Mouse (Mus musculus) midbrain, embryonic 11.5 days (tissue): ENCODE results near the gene Helz2. TPM values are rescaled to one million over a fixed set of nuclear protein-coding genes. Genes with fewer than 3 reads are reported as not detected.
A peak's percentile ranks its signal among the peaks of the same experiment; 100 is the strongest.

Experiments
- ATAC-seq: fragments of 200-750 bp; cut with Nextera tagmentation; 2 replicates; pipeline ENCODE4 v1.8.0; 2017; ENCODE audit warnings: moderate TSS enrichment, moderate library complexity; ENCODE audit not compliant: low FRiP score
- DNase-seq: peaks from one replicate; pipeline ENCODE4 v3.0.0; 2015; ENCODE audit warnings: low spot score; ENCODE audit errors: missing footprints
- H3K27ac ChIP-seq: fragments of 300-500 bp; sonication (generic); 2 replicates; pipeline ENCODE4 v1.5.1; 2014; ENCODE audit warnings: low read depth, low read length
- H3K27me3 ChIP-seq: fragments of 300-500 bp; sonication (generic); 2 replicates; pipeline ENCODE4 v1.6.1; 2014; ENCODE audit warnings: mild to moderate bottlenecking, low read length, moderate library complexity, mixed read lengths; ENCODE audit not compliant: control insufficient read depth, insufficient read depth
- H3K36me3 ChIP-seq: fragments of 300-500 bp; sonication (generic); 2 replicates; pipeline ENCODE4 v1.6.1; 2014; ENCODE audit warnings: mild to moderate bottlenecking, low read length, moderate library complexity, mixed read lengths; ENCODE audit not compliant: control insufficient read depth, insufficient read depth
- H3K4me1 ChIP-seq: fragments of 300-500 bp; sonication (generic); 2 replicates; pipeline ENCODE4 v1.6.1; 2014; ENCODE audit warnings: low read length; ENCODE audit not compliant: control insufficient read depth, insufficient read depth
- H3K4me2 ChIP-seq: fragments of 300-500 bp; sonication (generic); 2 replicates; pipeline ENCODE4 v1.6.1; 2014; ENCODE audit warnings: mild to moderate bottlenecking, moderate library complexity
- H3K4me3 ChIP-seq: fragments of 300-500 bp; sonication (generic); 2 replicates; pipeline ENCODE4 v1.5.1; 2014; ENCODE audit warnings: low read depth, low read length
- H3K9ac ChIP-seq: fragments of 300-500 bp; sonication (generic); 2 replicates; pipeline ENCODE4 v1.6.1; 2014; ENCODE audit warnings: low read length
- H3K9me3 ChIP-seq: fragments of 300-500 bp; sonication (generic); 2 replicates; pipeline ENCODE4 v1.6.1; 2016; ENCODE audit warnings: low read length; ENCODE audit not compliant: control insufficient read depth
- WGBS: fragments of 180-500 bp; shearing (Covaris S2); extraction: QIAGEN DNeasy Blood & Tissue Kit; methylation state at CpG from one replicate; pipeline ENCODE4 v1.1.7; 2014; 5-methylcytosine and 5-hydroxymethylcytosine counted together
- polyA plus RNA-seq: library from polyadenylated mRNA; unstranded; fragments of >200 nt; fragmentation: Nextera tagmentation; extraction: Ambion mirVana; gene quantifications from 2 replicates; pipeline ENCODE4 v1.2.1, GENCODE M21; 2014

The Helz2 gene
- polyA plus RNA-seq, 1 experiment from 2014 or later = 0.56 TPM

DNA sequence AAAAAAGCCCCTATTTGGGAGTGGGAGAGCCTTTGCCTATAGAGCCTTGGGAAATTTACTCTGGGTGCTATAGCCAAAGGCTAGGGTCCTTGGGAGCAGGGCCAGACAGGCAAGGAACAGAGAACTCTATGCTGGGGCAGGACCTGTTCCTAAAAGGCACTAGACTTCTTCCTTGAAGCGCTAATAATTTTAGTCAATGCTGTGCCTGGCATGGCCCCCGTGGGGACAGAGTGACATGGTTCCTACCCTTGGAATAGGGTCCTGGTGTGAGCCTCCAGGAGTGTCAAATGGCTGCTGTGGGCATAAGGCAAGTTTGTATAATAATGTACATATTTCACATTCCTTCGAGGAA, 463 bp upstream of the Helz2 start:
- Histone ChIP-seq H3K9me3 (no peaks in the 10 kb centered on the region), H3K27ac (no peak overlapping the region), H3K4me1 (no peaks in the 10 kb centered on the region), H3K4me2 (peak overlapping the region; percentile 37; the same call in 1 of the 2 replicates), H3K9ac (no peak overlapping the region), H3K27me3 (no peaks in the 10 kb centered on the region), H3K4me3 (no peak overlapping the region), H3K36me3 (no peaks in the 10 kb centered on the region)
- 68% methylated on average over 3 of the region's 3 CpGs for WGBS
- ATAC-seq (no peak), DNase-seq (no peak)

DNA sequence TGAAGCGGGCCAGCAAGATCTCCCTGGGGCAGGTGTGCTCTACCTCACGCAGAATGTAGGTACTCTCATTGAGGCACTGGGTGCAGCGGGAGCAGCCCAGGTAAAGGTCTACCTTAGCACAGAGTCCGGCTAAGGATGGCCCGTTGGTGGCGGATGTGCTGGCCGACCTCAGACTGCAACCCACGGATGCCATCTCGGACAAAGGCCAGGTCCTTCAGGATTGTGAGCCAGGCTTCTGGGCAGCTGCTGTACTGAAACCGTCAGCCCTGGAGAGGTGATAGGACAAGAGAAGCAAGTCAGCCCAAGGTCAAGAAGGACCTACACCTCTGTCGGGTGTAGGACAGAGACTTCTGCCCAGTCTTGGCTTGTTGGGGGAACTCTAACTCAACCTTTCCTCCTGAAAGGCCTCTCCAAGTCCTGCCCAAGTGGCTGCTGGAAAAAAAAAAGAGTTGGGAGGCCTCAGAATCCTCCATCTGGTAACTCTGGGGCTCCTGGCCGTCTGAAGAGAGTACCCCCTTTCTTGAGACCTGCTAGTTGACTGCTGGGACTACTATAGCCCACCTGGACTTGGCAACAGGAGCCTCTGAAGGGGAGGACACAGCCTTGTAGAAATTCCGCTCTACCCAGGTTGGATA, 904 bp downstream of the Helz2 start:
- ATAC-seq (no peak), DNase-seq (no peak)
- 90% methylated on average over 13 of the region's 13 CpGs for WGBS
- Histone ChIP-seq H3K27ac (no peak overlapping the region), H3K4me1 (no peaks in the 10 kb centered on the region), H3K4me2 (no peak overlapping the region), H3K4me3 (no peak overlapping the region), H3K9me3 (no peaks in the 10 kb centered on the region), H3K9ac (no peak overlapping the region), H3K27me3 (no peaks in the 10 kb centered on the region), H3K36me3 (no peaks in the 10 kb centered on the region)

DNA sequence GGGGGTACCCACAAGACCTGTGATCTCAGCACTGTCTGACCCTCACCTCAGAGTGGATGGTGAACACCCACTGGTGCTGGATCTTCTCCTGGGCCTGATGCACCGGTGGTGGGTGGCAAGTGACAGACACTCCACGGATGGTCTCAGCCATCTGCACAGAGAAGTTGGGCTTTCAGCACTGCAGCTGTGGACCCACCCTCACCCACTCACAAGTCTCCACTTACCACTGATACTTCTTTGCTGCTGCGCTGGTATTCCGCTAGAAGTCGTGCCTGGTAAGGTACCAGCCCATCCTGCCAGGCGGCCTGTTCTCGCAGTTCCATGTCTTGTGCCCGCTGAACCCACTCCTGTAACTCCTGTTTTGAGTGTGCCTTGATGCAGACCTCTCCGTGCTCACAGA, 2.6 kb downstream of the Helz2 start:
- H3K4me2 ChIP-seq = no peak overlapping the region
- no peak overlapping the region for H3K4me3 ChIP-seq
- no peaks in the 10 kb centered on the region for H3K9me3 ChIP-seq
- H3K27ac ChIP-seq = no peak overlapping the region
- ATAC-seq (no peak), DNase-seq (no peak)
- no peak overlapping the region for H3K9ac ChIP-seq
- no peaks in the 10 kb centered on the region for H3K36me3 ChIP-seq
- WGBS = 93% methylated on average over 9 of the region's 9 CpGs
- H3K27me3 ChIP-seq = no peaks in the 10 kb centered on the region
- no peaks in the 10 kb centered on the region for H3K4me1 ChIP-seq

DNA sequence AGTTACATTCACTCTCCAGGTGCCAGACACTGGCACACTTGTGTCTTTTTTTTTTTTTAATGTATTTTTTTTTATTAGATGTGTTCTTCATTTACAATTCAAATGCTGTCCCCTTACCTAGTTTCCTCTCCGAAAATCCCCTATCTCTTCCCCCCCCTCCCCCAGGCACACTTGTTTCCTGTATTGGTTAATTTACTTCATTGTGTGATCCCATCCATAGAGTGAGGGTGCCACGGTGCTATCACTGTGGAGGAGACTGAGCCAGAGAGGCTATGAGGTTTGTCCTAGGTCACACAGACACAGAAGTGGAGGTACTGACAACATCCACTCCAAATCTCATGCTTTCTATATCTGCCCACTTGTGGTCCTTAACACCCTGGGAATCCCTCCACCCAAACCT, 3.0 kb downstream of the Helz2 start:
- Histone ChIP-seq H3K9ac (no peak overlapping the region), H3K36me3 (no peaks in the 10 kb centered on the region), H3K4me3 (no peak overlapping the region), H3K9me3 (no peaks in the 10 kb centered on the region), H3K4me1 (no peaks in the 10 kb centered on the region), H3K4me2 (no peak overlapping the region), H3K27ac (no peak overlapping the region), H3K27me3 (no peaks in the 10 kb centered on the region)
- ATAC-seq = no peak
- no peak for DNase-seq
- WGBS = 75% methylated on average over 2 of the region's 2 CpGs

DNA sequence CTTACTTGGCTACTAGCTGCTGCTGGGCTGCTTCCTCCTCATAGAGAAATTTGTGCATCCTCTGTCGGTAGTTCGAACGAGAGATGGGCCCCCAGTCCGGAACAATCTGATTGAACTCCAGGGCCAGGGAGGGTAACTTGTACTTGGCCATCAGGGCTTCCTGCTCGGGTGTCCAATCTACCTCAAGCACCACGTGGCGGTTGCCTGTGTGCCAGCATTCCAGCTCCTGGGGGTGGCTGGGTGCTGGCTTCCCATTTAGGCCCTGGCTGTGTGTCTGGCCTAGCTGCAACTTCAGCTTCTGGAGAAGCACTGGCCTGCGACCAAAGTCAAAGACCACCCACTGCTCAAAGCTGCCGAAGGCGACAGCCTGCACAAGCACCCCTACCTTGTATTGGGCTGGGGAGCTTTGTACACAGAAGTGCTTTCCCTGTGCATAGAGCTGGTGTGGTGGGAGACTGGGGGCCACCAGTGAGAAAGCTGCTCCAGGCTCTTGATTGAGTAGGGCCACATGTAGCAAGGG, 3.7 kb downstream of the Helz2 start:
- no peaks in the 10 kb centered on the region for H3K36me3 ChIP-seq
- no peak overlapping the region for H3K4me3 ChIP-seq
- ATAC-seq (no peak), DNase-seq (no peak)
- no peak overlapping the region for H3K9ac ChIP-seq
- H3K4me1 ChIP-seq = no peaks in the 10 kb centered on the region
- WGBS = 68% methylated on average over 10 of the region's 10 CpGs
- H3K27ac ChIP-seq = no peak overlapping the region
- H3K4me2 ChIP-seq = no peak overlapping the region
- no peaks in the 10 kb centered on the region for H3K27me3 ChIP-seq
- H3K9me3 ChIP-seq = no peaks in the 10 kb centered on the region

DNA sequence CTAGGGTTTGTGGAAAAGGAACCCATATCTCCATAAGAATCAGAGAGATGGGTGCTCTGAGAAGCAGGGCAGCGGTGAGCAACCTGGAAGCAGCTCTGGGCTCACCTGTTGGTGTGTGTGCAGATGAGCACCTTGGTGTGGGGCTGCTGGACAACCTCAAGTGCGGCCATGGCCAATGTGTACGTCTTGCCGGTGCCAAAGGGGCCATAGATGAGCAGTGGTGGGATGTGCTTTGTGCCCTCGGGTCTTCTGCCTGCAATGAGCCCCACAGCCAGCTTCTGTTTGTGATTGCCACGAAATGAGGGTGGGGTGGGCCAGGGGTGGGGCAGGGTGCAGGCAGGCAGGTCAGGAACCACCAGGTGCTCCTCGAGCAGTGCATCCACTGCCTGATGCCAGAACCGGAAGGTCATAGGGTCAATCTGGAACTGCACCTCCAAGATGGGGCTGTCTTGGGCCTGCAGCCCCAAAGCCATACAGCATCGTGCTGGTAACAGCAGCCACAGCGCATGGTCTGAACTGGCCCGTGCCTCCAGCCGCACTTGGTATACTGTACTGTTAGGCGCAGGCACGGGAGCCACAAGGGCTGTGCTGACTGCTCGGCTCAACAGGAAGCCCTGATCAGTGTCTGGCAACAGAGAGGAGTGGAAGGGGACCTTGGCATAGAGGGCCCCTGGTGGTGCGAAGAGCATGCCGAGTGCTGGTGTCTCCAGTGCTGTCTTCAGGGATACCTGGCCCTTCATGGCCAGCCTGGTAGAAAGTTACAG, 4.4 kb downstream of the Helz2 start:
- DNase-seq = no peak
- Histone ChIP-seq H3K4me1 (no peaks in the 10 kb centered on the region), H3K9ac (no peak overlapping the region), H3K36me3 (no peaks in the 10 kb centered on the region), H3K4me3 (no peak overlapping the region), H3K4me2 (no peak overlapping the region), H3K9me3 (no peaks in the 10 kb centered on the region), H3K27ac (no peak overlapping the region), H3K27me3 (no peaks in the 10 kb centered on the region)
- no peak for ATAC-seq
- WGBS = 92% methylated on average over 17 of the region's 17 CpGs

DNA sequence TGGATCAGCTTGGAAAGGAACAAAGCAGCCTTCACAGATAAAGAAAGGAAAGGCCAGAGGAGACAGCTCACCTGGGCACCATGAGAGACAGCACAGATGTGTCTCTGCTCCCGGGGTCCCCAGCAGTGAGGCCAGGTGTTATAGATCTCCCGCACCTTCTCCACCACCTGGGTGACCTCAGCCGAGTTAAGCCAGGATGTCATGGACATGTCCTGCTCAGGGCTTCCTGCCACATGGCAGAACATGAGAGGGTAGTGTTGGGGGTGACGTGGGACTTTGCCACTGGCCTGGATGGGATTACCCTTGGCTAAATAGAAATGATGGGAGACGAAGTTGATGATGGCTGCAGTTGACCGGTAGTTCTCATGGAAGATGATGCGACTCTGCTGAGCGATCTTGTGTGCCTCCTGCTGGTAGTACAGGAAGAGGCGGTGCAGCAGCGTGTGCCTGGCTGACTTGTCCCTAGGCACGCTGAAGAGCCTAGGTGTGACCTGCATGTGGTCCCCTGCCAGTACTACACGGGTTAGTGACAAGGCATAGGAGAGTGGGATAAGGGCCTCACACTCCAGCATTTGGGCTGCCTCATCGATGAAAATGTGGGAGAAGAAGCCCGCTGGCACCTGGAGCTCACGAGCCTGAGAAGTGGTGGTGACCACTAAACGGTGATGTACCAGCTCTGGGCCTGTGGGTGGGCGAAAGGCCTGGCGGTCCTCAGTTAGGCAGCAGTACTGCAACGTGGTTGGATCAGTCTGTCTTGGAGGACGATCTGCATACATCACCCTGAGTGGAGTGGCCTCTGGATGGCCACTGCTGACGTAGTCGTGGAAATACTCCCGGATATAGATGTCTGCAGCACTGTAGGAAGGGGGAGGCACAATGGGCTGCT, 5.9 kb downstream of the Helz2 start:
- H3K36me3 ChIP-seq = no peaks in the 10 kb centered on the region
- ATAC-seq (no peak), DNase-seq (peak; percentile 53)
- no peaks in the 10 kb centered on the region for H3K9me3 ChIP-seq
- H3K4me3 ChIP-seq = no peak overlapping the region
- no peaks in the 10 kb centered on the region for H3K27me3 ChIP-seq
- no peak overlapping the region for H3K4me2 ChIP-seq
- no peak overlapping the region for H3K9ac ChIP-seq
- 85% methylated on average over 23 of the region's 23 CpGs for WGBS
- H3K4me1 ChIP-seq = no peaks in the 10 kb centered on the region
- no peak overlapping the region for H3K27ac ChIP-seq

DNA sequence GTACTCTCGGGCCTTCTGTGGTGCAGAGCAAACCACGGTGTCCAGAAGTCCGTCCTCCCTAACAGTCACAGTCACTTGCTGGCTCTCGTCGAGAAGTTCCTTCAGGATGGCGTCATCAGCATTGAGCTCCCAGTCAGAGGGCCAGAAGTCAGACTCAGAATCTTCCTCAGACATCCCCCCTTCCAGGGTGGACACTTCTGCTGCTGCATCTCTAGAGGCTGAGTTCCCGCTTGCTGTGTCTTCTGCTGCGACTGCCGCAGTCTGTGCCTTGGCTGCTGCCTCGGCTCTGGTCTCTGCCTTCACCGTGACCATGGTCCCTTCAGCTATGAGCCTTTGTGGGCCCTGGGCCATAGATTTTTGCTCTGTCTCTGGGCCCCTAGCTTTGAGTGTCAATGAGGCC, 7.1 kb downstream of the Helz2 start:
- H3K4me1 ChIP-seq = no peaks in the 10 kb centered on the region
- no peak for ATAC-seq
- no peak overlapping the region for H3K9ac ChIP-seq
- DNase-seq = peak; percentile 37
- no peaks in the 10 kb centered on the region for H3K27me3 ChIP-seq
- H3K4me3 ChIP-seq = no peak overlapping the region
- no peak overlapping the region for H3K27ac ChIP-seq
- H3K9me3 ChIP-seq = no peaks in the 10 kb centered on the region
- WGBS = 93% methylated on average over 11 of the region's 11 CpGs
- no peaks in the 10 kb centered on the region for H3K36me3 ChIP-seq
- no peak overlapping the region for H3K4me2 ChIP-seq

DNA sequence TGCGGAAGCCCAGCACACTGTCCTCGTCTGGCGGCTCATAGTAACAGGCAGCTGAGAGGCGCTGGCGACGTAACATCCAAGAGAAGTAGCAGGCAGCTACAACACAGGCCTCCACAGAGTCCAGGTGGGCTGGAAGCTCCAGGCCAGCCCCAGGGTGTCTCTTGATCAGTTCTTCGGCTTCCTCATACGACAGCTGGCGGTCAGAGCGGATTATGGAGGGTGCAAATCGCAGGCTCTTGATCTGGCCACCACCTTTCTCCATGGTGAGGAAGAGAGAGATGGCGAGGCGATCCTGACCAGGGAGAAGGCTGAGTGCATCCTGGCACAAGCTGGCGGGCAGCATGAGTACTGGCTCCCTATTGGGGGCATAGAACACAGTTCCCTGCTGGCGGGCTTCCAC, 8.4 kb downstream of the Helz2 start:
- no peak overlapping the region for H3K27ac ChIP-seq
- H3K4me2 ChIP-seq = no peak overlapping the region
- DNase-seq (peak; percentile 54), ATAC-seq (no peak)
- H3K27me3 ChIP-seq = no peaks in the 10 kb centered on the region
- H3K9me3 ChIP-seq = no peaks in the 10 kb centered on the region
- no peaks in the 10 kb centered on the region for H3K4me1 ChIP-seq
- H3K4me3 ChIP-seq = no peak overlapping the region
- WGBS = 90% methylated on average over 15 of the region's 15 CpGs
- H3K9ac ChIP-seq = no peak overlapping the region
- H3K36me3 ChIP-seq = no peaks in the 10 kb centered on the region
